Mouse (Mus musculus): ENCODE measurements around the gene Muc13.

The Muc13 gene

GRCm38 (mm10) chr16:33818413-33819165 is 24.8 kb downstream of the Muc13 start:
- DNase-seq (ENCODE audit: low read depth in 2 of 2, low spot score in 2 of 2) = no peak

- DNase-seq (ENCODE audit: low read depth in 2 of 2, low spot score in 2 of 2) = peak; percentile 64 to 81
Measured at GRCm38 (mm10) chr16:33820269-33821178, 26.7 kb downstream of the Muc13 start.

GRCm38 (mm10) chr16:33824603-33825002 is 30.8 kb downstream of the Muc13 start:
- no peak for DNase-seq (ENCODE audit: low read depth in 2 of 2, low spot score in 2 of 2)

DNA sequence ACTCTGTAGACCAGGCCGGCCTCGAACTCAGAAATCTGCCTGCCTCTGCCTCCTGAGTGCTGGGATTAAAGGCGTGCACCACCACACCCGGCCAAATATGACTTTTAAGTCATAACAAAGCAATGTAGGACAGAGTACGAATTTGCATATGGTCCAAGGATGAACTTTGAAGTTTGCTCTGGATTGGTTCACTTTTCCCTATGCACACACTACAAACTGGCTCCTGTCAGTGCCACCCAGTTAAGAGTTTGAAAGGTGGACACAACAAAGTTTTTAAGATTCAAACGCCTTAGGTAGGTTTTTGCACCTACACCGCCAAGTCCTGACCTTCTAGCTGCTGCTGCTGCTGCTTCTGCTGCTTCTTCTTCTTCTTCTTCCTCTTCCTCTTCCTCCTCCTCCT is 34.7 kb downstream of the Muc13 start:
- DNase-seq (ENCODE audit: low read depth in 2 of 2, low spot score in 2 of 2) = no peak

DNA sequence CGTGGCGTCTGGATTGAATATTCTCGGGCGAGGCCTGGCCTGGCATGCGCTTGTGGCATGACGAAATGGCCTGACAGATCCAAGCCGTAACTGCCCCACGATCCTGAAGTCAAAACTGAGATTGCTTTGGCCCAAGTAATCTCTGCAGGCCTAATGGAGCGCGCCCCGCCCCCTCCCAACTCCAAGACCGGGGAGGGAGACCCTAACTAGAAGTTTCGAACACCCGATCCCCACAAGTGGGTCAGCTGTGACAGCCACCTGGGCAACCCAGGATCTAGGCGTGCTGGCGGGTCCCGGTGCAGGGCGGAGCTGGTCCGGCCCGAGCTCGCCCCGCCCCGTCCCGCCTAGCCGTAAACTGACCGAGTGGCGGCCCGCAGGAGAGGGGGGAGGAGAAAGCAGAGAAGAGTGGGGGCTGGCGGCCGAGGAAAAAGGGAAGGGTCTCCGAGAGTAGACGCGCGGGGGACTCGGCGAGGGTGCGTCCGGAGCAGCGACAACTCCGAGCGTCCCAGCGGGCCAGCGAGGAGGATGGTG is 35.5 kb downstream of the Muc13 start, which contains the start of gene Itgb5:
TSS of gene Itgb5 (plus strand) at position 365 of the 531 bp plus-strand sequence.
- no peak for DNase-seq (ENCODE audit: low read depth in 2 of 2, low spot score in 2 of 2)

DNA sequence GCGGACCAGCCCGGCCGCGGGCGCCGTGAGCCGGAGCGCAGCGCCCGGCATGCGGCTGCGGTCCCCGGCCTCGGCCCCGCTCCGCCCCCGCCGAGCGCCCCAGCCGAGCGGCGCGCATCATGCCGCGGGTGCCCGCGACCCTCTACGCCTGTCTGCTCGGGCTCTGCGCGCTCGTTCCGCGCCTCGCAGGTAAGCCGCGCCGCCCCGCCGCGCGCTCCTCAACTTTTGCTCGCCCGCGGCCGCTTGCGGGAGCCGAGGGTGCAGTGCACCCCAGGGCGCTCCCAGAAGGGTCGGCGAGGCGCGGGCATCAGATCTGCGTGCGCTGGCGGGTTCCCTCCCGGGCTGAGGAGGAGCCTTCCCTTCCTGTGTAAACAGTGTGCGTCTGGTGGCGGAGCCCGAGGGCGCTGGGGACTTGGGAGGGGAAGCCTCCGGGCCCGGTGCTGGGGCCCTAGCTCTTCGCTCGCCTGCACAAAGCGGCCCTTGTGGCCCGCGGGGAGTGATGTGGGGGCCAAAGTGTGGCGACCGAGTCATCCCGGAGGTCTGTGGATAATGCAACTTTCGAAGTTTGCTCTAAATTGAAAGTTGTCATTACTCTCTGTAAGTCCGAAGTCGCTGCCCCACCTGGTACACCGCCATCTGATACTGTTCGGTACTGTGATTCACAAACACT is 36.1 kb downstream of the Muc13 start:
- peak in 1 of 2 experiments; percentile 24 for DNase-seq (ENCODE audit: low read depth in 2 of 2, low spot score in 2 of 2)

DNA sequence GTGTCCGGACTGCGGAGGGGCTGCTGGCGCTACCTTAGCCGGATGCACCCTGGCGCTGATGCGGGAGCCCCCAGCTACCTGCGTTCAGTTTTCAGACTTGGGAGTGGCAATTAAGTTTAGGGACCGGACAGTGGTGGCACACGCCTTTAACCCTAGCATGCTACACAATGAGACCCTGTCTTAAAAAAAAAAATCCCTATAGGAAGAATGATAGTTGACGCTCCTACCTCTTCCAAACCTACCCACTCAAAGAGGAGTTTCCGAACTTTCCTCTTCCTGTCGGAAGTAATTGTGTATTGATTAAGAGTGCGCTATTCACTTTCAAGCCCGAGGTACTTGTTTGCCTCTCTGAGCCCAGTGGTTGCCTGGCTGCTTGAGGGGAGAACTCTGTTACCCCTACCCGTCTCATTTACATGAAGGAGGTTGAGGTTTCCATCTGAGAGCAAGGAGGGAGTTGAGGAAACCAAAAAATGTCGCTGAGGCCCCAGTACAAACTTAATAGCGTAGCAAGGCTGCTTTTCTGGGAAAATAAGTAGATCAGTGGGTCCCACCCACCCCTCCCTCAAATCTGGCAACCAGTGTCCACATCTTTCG is 36.8 kb downstream of the Muc13 start:
- no peak for DNase-seq (ENCODE audit: low read depth in 2 of 2, low spot score in 2 of 2)

GRCm38 (mm10) chr16:33832057-33832456 is 38.2 kb downstream of the Muc13 start:
- DNase-seq (ENCODE audit: low read depth in 2 of 2, low spot score in 2 of 2) = no peak

DNA sequence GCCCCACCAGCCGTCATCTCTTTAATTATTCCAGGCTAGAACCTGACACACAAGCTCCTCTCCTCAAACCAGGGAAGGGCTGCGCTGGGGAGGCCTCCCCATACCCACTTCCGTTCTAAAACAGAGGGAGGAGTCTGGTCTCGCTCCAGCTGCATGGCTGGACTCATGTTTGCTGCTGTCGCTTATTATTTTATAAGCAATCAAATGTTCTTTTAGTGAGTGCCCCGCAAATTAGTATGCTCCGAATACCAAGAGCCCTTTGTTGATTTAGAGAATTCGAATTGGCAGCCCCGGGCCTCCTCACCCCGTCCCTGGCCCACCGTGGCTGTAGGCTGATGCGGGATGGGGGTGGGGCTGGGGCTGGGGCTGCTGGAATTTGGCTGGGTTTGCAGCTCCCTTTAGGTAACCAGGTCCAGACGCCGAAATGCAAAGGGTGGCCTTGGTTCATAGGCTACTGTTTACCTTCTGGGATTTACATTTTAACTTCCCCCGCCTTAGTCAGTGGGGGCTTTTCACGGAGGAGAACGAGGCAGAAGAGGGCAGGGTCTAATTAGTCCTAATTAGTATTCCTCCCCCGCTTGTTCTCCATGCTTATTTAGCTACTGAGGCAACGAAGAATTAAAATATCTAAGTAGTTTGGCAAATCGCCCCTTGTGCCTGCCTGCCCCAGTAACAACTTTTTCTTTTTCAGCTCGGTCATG is 39.0 kb downstream of the Muc13 start:
- DNase-seq (ENCODE audit: low read depth in 2 of 2, low spot score in 2 of 2) = no peak

GRCm38 (mm10) chr16:33833429-33833753 is 39.6 kb downstream of the Muc13 start:
- DNase-seq (ENCODE audit: low read depth in 2 of 2, low spot score in 2 of 2) = no peak

DNA sequence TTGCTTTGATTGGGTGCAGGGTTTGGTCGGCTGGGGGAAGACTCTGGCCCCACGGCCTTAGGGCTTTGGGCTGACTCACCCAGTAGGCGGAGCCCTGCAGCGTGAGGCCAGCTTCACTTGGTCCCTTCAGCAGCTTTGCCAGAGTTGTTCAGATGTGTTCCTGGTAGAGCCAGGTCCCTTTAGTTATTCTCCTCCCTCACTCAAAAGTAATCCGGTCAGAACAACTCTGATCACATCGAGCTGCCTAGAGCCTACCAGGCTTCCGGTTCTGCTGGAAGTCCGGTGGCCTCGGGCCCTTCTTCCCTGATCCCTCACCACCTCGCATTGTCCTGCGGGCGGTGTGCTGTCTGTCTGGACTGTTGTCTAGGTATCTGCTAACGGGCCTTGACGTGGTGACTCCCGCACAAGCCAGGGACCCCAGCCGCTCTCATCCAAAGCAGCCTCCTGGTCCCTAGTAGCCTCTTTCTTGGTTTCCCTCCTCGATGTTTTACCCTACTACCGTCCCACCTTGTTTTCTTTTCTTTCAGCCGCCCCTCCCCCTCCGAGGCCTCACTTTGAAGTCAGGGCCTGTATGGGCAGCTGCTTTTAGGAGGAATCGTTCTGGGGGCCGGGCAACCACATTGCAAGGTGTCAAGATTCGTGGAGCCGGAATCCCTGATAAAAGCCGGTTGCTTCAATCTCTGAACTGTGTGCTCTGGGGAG is 40.1 kb downstream of the Muc13 start:
- DNase-seq (ENCODE audit: low read depth in 2 of 2, low spot score in 2 of 2) = no peak

- no peak for DNase-seq (ENCODE audit: low read depth in 2 of 2, low spot score in 2 of 2)
Measured at GRCm38 (mm10) chr16:33836676-33837075, 42.8 kb downstream of the Muc13 start.

GRCm38 (mm10) chr16:33837191-33837590 is 43.4 kb downstream of the Muc13 start:
- no peak for DNase-seq (ENCODE audit: low read depth in 2 of 2, low spot score in 2 of 2)

GRCm38 (mm10) chr16:33840616-33841015 is 46.8 kb downstream of the Muc13 start:
- DNase-seq (ENCODE audit: low read depth in 2 of 2, low spot score in 2 of 2) = no peak

DNA sequence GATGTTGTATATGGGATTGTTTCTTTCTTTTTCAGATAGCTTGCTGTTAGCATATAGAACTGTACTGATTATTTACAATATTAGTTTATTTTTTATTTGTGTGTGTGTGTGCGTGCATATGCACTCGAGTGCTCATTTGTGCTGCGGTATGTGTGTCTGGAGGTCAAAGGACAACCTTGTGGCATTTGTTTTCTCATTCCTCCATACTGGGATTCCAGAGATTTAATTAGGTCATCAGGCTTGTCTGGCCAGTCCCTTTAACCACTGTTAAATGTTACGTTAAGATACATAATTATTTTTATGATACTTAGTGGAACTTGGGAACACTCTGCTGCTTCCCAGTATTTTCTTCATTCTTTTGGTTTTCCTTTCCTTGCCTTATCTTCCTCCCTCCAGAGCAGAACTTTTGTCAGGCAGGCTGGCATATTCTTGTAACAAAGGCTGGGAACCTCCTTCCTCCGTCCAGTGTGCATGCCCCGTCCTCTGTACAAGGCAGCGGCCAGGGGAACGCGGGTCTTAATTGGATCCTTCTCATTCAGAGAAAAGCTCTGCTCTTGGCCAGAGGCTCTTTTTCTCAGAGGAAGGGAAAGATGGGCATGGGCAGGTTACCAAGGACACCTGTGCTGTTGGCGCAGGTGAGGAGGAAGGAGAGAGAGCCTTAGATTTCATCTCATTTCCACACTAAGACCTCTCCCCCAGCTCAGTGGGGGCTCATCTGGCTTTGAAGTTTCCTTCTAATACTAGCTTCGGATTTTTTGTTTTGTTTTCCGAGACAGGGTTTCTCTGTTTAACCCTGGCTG is 48.4 kb downstream of the Muc13 start:
- DNase-seq (ENCODE audit: low read depth in 2 of 2, low spot score in 2 of 2) = no peak

- DNase-seq (ENCODE audit: low read depth in 2 of 2, low spot score in 2 of 2) = no peak
Measured at GRCm38 (mm10) chr16:33844150-33844611, 50.3 kb downstream of the Muc13 start.

GRCm38 (mm10) chr16:33844866-33845265 is 51.0 kb downstream of the Muc13 start:
- DNase-seq (ENCODE audit: low read depth in 2 of 2, low spot score in 2 of 2) = no peak

- no peak for DNase-seq (ENCODE audit: low read depth in 2 of 2, low spot score in 2 of 2)
Measured at GRCm38 (mm10) chr16:33853271-33853670, 59.4 kb downstream of the Muc13 start.

DNA sequence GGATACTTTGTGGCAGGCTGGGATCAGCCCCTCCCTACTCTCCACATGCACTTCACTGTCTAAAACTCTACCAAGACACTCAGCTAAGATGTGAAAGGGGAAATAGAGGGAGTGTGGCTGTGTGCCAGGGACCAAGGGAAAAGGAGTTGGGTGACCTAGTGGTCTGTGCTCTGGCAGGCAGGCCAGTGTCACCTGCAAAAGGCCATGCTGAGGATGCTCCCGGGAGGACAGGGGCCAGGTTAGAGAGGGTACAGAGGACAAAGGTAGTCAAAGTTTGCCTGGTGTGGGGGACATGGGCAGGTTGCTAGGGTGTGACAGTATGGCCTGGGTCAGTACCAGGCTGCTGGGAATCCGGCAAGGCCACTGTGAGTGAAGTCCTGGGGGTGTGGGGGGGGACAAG is 64.9 kb downstream of the Muc13 start:
- DNase-seq (ENCODE audit: low read depth in 2 of 2, low spot score in 2 of 2) = no peak
